Mouse (Mus musculus) hindbrain, postnatal 0 days (tissue): ENCODE measurements at regions not wholly inside any gene's neighbourhood (a gene's known extent, or its start where the extent isn't known, plus 50 kb on each side); places are given as distances from the start of the nearest gene placed in this dataset.

Experiments
- ATAC-seq: fragments of 200-750 bp; cut with Nextera tagmentation; 2 replicates; pipeline ENCODE4 v1.8.0; 2017; ENCODE audit warnings: mild to moderate bottlenecking, moderate TSS enrichment, moderate library complexity
- DNase-seq: peaks from one replicate; pipeline ENCODE4 v3.0.0-alpha.2; 2015; ENCODE audit warnings: low spot score
- H3K27ac ChIP-seq: fragments of 300-500 bp; sonication (generic); 2 replicates; pipeline ENCODE4 v1.5.1; 2014; ENCODE audit warnings: mild to moderate bottlenecking
- H3K27me3 ChIP-seq: fragments of 300-500 bp; sonication (generic); 2 replicates; pipeline ENCODE4 v1.6.1; 2014; ENCODE audit warnings: low read length, mixed read lengths; ENCODE audit not compliant: insufficient read depth
- H3K36me3 ChIP-seq: fragments of 300-500 bp; sonication (generic); 2 replicates; pipeline ENCODE4 v1.6.1; 2014; ENCODE audit warnings: low read length, mixed read lengths; ENCODE audit not compliant: insufficient read depth
- H3K4me1 ChIP-seq: fragments of 300-500 bp; sonication (generic); 2 replicates; pipeline ENCODE4 v1.6.1; 2014; ENCODE audit warnings: antibody characterized with exemption, low read length, mixed read lengths; ENCODE audit not compliant: insufficient read depth
- H3K4me2 ChIP-seq: fragments of 300-500 bp; sonication (generic); 2 replicates; pipeline ENCODE4 v1.6.1; 2014; ENCODE audit warnings: low read depth, mild to moderate bottlenecking, low read length, moderate library complexity, mixed read lengths
- H3K4me3 ChIP-seq: fragments of 300-500 bp; sonication (generic); 2 replicates; pipeline ENCODE4 v1.5.1; 2014; ENCODE audit warnings: low read length
- H3K9ac ChIP-seq: fragments of 300-500 bp; sonication (generic); replicated peaks from 2 replicates; pipeline ENCODE4 v1.6.1; 2014; ENCODE audit warnings: mild to moderate bottlenecking, low read length, moderate library complexity, mixed read lengths
- H3K9me3 ChIP-seq: fragments of 300-500 bp; sonication (generic); 2 replicates; pipeline ENCODE4 v1.6.1; 2016; ENCODE audit warnings: low read length, mixed read lengths
- CTCF ChIP-seq: IDR thresholded peaks from 2 replicates; pipeline ENCODE4 v1.5.1; 2016; ENCODE audit warnings: antibody characterized with exemption, control low read depth, low read depth
- WGBS: fragments of 180-500 bp; shearing (Covaris S2); extraction: QIAGEN DNeasy Blood & Tissue Kit; methylation state at CpG from one replicate; pipeline ENCODE4 v1.1.7; 2014; 5-methylcytosine and 5-hydroxymethylcytosine counted together

DNA sequence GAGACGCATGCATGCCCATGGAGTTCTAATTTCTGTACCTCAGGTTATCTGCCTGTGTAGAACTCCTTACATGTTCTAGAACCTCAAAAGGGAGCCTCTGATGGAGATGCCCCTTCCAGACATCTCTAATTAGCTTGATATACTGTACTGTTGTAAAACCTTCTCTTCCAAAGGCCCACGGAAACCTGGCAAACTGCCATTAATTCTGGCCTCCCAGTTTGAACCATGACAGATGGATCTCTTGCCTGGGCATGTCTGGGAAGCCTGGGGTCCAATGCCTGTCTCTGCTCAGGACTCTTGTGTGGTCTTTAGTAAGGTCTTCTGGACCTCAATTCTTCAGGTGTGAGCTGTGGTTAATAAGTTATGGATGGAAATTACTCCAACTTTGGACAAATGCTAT, 207.7 kb upstream of the Camk1g start:
- TF ChIP-seq CTCF = no peak
- DNase-seq (peak; percentile 59), ATAC-seq (no peak)
- Histone ChIP-seq H3K4me1 (no peaks in the 10 kb centered on the region), H3K27me3 (no peaks in the 10 kb centered on the region), H3K27ac (no peak overlapping the region), H3K4me3 (no peak overlapping the region), H3K36me3 (no peaks in the 10 kb centered on the region), H3K9me3 (no peaks in the 10 kb centered on the region), H3K4me2 (no peak overlapping the region), H3K9ac (no peak overlapping the region)
- 63% methylated on average over 2 of the region's 2 CpGs for WGBS

DNA sequence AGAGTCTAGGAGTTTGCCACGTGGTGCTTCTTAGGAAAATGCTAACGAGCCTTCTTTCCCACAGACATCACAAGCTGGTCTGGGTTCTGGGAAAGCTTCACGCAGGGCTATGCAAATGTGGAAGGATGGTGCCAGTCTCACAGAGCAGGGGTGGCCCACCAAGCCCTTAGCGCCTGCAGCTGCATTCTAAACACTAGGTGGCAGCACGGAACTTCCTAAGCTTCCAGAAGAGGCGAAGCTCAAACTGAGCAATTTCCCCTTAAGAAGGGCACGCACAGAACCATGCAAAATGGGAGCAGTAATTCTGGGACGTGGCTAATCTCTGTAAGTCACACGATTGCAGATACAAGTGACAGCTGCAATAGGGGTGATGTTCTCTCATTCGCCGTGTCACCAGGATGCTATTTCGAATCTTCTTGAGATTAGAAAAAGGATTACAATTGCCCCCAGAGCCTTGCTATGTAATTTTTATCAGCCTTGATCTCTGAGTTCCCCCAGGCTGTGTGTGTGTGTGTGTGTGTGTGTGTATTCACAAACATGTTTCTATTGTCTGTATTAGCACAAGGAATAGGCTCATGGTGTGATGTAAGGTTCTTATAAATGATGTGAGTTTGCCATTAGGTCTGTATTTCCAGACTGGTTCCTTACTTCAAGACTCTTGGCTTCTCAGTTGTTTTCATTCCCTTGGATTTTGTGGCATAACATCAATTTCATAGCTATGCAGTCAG, 206.1 kb upstream of the Camk1g start:
- Histone ChIP-seq H3K9me3 (no peaks in the 10 kb centered on the region), H3K4me3 (no peak overlapping the region), H3K4me2 (0 out of 2 replicates have a peak overlapping the region, but pooled peaks have one; percentile 18), H3K4me1 (no peaks in the 10 kb centered on the region), H3K9ac (no peak overlapping the region), H3K27me3 (no peaks in the 10 kb centered on the region), H3K27ac (no peak overlapping the region), H3K36me3 (no peaks in the 10 kb centered on the region)
- ATAC-seq = peak; percentile 95
- WGBS = 6% methylated on average over 12 of the region's 12 CpGs
- DNase-seq = peak; percentile 97
- TF ChIP-seq CTCF = peak; percentile 96

DNA sequence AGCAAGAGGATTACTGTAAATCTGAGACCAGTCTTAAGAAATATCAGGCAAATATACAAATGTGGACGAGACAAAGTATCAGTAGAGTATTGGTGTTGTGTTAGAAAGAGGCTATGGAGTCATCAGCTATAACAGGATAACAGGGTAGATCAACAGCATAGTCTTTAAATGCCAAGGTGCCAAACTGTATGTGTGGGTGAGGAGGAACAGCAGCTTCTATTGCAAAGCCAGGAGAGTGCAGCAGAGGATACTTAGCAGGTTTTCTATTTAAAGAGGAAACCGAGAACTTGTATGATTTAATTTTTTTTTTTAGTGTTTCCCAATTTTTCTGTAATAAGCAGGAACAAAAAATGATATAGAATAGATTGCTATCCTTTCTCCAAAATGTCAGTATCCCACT, 202.7 kb upstream of the Camk1g start:
- no peak for DNase-seq
- no peak overlapping the region for H3K4me2 ChIP-seq
- H3K4me3 ChIP-seq = no peak overlapping the region
- H3K9ac ChIP-seq = no peak overlapping the region
- 64% methylated on average over 2 of the region's 2 CpGs for WGBS
- TF ChIP-seq CTCF = no peak
- ATAC-seq = no peak
- H3K36me3 ChIP-seq = no peaks in the 10 kb centered on the region
- H3K9me3 ChIP-seq = no peaks in the 10 kb centered on the region
- H3K27me3 ChIP-seq = no peaks in the 10 kb centered on the region
- H3K4me1 ChIP-seq = no peaks in the 10 kb centered on the region
- no peak overlapping the region for H3K27ac ChIP-seq

DNA sequence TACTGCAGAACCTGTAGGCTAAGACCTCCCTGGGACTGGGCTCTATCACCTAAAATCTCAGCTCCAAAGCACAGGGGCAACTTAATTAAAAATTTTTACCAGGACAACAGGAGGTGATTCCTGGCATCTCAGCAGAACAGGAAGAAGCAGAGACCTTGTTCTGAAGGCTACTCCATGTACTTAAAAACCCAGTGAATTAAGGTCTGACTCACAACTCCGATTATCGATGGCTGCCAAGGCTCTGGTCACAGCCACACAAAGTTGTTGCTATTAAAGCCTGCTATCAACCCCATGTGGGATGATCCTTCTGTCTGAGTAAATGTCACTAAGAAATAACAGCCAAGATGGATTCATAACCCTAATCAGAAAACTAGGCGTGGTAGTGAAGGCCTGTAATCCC, 202.3 kb upstream of the Camk1g start:
- Histone ChIP-seq H3K4me3 (no peak overlapping the region), H3K27me3 (no peaks in the 10 kb centered on the region), H3K4me1 (no peaks in the 10 kb centered on the region), H3K27ac (no peak overlapping the region), H3K9me3 (no peaks in the 10 kb centered on the region), H3K4me2 (no peak overlapping the region), H3K9ac (no peak overlapping the region), H3K36me3 (no peaks in the 10 kb centered on the region)
- ATAC-seq = no peak
- no peak for TF ChIP-seq CTCF
- 87% methylated on average over 3 of the region's 3 CpGs for WGBS
- DNase-seq = no peak

DNA sequence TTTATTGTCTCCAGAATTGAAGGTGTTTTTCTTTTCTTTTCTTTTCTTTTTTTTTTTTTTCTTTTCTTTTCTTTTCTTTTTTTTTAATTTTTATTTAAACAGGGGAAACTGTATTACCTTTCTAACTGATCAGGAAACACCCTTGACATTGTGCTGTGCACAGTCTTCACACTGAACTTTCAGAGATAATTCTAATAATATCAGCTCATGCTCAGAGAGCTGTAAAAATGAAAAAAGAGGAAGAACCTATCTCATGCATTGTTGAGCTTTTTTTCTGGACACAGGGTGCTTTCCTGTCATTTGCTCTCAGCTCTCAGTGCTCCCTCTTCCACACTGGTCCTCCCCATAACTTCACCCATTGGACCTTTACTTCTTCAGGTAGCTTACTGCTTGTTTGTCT, 201.0 kb upstream of the Camk1g start:
- H3K27ac ChIP-seq = no peak overlapping the region
- H3K4me2 ChIP-seq = no peak overlapping the region
- no peaks in the 10 kb centered on the region for H3K36me3 ChIP-seq
- no peak for ATAC-seq
- no peak overlapping the region for H3K4me3 ChIP-seq
- H3K9me3 ChIP-seq = no peaks in the 10 kb centered on the region
- no peaks in the 10 kb centered on the region for H3K27me3 ChIP-seq
- no peak for TF ChIP-seq CTCF
- H3K4me1 ChIP-seq = no peaks in the 10 kb centered on the region
- DNase-seq = no peak
- H3K9ac ChIP-seq = no peak overlapping the region

DNA sequence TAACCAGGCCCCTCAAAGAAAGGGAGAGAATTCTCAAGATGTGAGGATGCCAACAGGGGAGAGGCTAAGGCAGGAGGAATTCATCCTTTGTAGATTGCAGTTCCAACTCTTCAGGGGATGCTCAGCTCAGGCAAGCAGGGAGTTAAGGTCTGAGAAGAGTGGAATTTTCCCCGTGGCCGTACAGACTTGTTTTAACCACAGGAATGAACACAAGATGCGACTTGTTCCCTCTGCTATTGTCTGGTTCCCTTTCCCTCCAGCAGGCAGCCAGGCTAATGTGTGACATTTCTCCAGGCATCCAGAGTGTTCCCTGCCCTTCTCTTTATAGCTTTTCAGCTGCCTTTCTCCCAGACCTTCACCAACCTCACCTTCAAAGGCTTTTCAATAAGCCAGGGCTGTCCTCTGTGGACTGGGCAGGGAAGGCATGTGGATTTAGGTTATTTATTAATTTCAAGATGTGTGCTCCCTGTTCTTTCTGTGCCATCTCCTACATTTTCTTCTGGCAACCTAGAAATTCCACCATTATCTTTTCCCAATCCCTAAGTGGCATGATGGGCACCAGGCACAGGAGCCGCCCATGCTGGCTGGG, 198.6 kb upstream of the Camk1g start:
- Histone ChIP-seq H3K27me3 (no peaks in the 10 kb centered on the region), H3K27ac (no peak overlapping the region), H3K36me3 (no peaks in the 10 kb centered on the region), H3K4me3 (no peak overlapping the region), H3K4me1 (no peaks in the 10 kb centered on the region), H3K9me3 (no peaks in the 10 kb centered on the region), H3K4me2 (no peak overlapping the region), H3K9ac (no peak overlapping the region)
- WGBS = 30% methylated on average over 4 of the region's 4 CpGs
- ATAC-seq (no peak), DNase-seq (no peak)
- no peak for TF ChIP-seq CTCF

DNA sequence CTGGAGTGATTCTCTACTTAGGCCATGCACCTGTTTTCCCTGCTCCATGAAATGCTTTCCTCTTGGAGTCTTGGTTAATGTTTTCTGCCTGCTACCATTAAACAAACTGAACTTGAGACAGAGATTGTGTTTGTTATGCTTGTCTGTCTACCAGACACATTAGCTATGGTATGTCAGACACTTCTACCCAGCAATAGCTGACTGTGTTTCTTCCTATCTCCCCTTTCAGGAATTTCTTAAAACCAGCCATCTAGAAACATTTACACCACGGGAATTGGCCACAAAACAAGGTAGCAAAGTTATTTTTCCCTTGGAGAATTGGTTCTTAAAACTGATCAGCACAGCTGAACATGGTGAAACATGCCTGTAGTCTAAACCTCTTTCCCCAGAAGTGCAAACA, 197.1 kb upstream of the Camk1g start:
- Histone ChIP-seq H3K9ac (no peak overlapping the region), H3K4me2 (no peak overlapping the region), H3K9me3 (no peaks in the 10 kb centered on the region), H3K4me3 (no peak overlapping the region), H3K27ac (no peak overlapping the region), H3K27me3 (no peaks in the 10 kb centered on the region), H3K4me1 (no peaks in the 10 kb centered on the region), H3K36me3 (no peaks in the 10 kb centered on the region)
- TF ChIP-seq CTCF = no peak
- DNase-seq (no peak), ATAC-seq (no peak)
- 66% methylated on average over 1 of the region's 1 CpGs for WGBS
